Mouse (Mus musculus): ENCODE results near the gene Ccdc86.

DNA sequence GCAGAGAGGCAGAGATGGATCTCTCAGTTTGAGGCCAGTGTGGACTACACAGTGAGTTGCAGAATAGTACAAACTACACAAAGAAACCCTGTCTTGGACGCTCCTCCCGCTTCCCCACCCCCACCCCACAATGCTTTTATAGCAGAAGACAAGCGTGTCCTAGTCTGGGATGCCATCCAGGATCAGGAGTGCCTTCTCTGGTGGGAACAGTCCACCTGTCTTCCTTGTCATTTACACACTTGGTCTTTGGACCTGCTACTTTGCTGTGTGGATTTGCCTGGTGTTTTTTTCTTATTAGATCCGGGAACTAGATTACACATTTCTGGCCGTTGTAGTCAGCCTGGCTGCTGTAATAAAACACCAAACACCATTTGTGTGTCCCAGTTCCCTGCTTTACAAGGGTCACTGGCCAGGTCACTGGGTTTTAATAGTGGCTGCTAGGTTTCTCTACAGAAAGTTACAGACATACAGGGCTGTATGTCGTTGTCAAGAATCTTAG, 22.9 kb downstream of the Ccdc86 start:
- TF ChIP-seq CTCF (IDR thresholded peaks at IDR 0.05; ENCODE audit: control insufficient read depth, insufficient read depth, insufficient read length): no peak
- TF ChIP-seq MAX (IDR thresholded peaks at IDR 0.05): no peak

All from C2C12 (cell line).